Mouse (Mus musculus) midbrain, embryonic 11.5 days (tissue): ENCODE measurements around the gene Ffar1. TPM values are rescaled to one million over a fixed set of nuclear protein-coding genes. Genes with fewer than 3 reads are reported as not detected.
A peak's percentile ranks its signal among the peaks of the same experiment; 100 is the strongest.

Source experiments
- ATAC-seq: fragments of 200-750 bp; cut with Nextera tagmentation; 2 replicates; pipeline ENCODE4 v1.8.0; 2017; ENCODE audit warnings: moderate TSS enrichment, moderate library complexity; ENCODE audit not compliant: low FRiP score
- DNase-seq: peaks from one replicate; pipeline ENCODE4 v3.0.0; 2015; ENCODE audit warnings: low spot score; ENCODE audit errors: missing footprints
- H3K27ac ChIP-seq: fragments of 300-500 bp; sonication (generic); 2 replicates; pipeline ENCODE4 v1.5.1; 2014; ENCODE audit warnings: low read depth, low read length
- H3K27me3 ChIP-seq: fragments of 300-500 bp; sonication (generic); 2 replicates; pipeline ENCODE4 v1.6.1; 2014; ENCODE audit warnings: mild to moderate bottlenecking, low read length, moderate library complexity, mixed read lengths; ENCODE audit not compliant: control insufficient read depth, insufficient read depth
- H3K36me3 ChIP-seq: fragments of 300-500 bp; sonication (generic); 2 replicates; pipeline ENCODE4 v1.6.1; 2014; ENCODE audit warnings: mild to moderate bottlenecking, low read length, moderate library complexity, mixed read lengths; ENCODE audit not compliant: control insufficient read depth, insufficient read depth
- H3K4me1 ChIP-seq: fragments of 300-500 bp; sonication (generic); 2 replicates; pipeline ENCODE4 v1.6.1; 2014; ENCODE audit warnings: low read length; ENCODE audit not compliant: control insufficient read depth, insufficient read depth
- H3K4me2 ChIP-seq: fragments of 300-500 bp; sonication (generic); 2 replicates; pipeline ENCODE4 v1.6.1; 2014; ENCODE audit warnings: mild to moderate bottlenecking, moderate library complexity
- H3K4me3 ChIP-seq: fragments of 300-500 bp; sonication (generic); 2 replicates; pipeline ENCODE4 v1.5.1; 2014; ENCODE audit warnings: low read depth, low read length
- H3K9ac ChIP-seq: fragments of 300-500 bp; sonication (generic); 2 replicates; pipeline ENCODE4 v1.6.1; 2014; ENCODE audit warnings: low read length
- H3K9me3 ChIP-seq: fragments of 300-500 bp; sonication (generic); 2 replicates; pipeline ENCODE4 v1.6.1; 2016; ENCODE audit warnings: low read length; ENCODE audit not compliant: control insufficient read depth
- WGBS: fragments of 180-500 bp; shearing (Covaris S2); extraction: QIAGEN DNeasy Blood & Tissue Kit; methylation state at CpG from one replicate; pipeline ENCODE4 v1.1.7; 2014; 5-methylcytosine and 5-hydroxymethylcytosine counted together
- polyA plus RNA-seq: library from polyadenylated mRNA; unstranded; fragments of >200 nt; fragmentation: Nextera tagmentation; extraction: Ambion mirVana; gene quantifications from 2 replicates; pipeline ENCODE4 v1.2.1, GENCODE M21; 2014

The Ffar1 gene
- polyA plus RNA-seq, 1 experiment from 2014 or later = not detected

DNA sequence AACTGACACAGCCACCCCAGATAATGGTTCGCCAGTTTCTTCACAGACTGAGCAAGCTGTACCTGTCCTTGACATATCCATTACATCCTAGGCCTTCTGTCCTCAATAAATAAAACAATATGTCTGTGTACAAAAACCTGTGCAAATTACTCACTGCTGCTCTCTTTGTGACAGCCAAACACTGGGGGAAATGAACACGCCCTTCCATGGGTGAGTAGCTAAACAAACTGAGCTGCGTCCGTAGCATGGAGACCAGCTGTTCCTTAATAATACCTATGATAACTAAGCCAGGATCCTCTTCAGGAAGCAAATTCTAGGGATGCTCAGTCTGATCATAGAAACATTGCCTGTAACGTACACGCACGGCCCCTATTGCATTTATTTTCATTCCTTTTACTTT, 27.4 kb upstream of the Ffar1 start:
- H3K4me3 ChIP-seq = no peak overlapping the region
- H3K9me3 ChIP-seq = no peaks in the 10 kb centered on the region
- H3K9ac ChIP-seq = no peak overlapping the region
- H3K4me1 ChIP-seq = no peaks in the 10 kb centered on the region
- H3K4me2 ChIP-seq = no peak overlapping the region
- DNase-seq (no peak), ATAC-seq (no peak)
- H3K36me3 ChIP-seq = no peaks in the 10 kb centered on the region
- H3K27me3 ChIP-seq = no peaks in the 10 kb centered on the region
- 83% methylated on average over 7 of the region's 7 CpGs for WGBS
- no peak overlapping the region for H3K27ac ChIP-seq

DNA sequence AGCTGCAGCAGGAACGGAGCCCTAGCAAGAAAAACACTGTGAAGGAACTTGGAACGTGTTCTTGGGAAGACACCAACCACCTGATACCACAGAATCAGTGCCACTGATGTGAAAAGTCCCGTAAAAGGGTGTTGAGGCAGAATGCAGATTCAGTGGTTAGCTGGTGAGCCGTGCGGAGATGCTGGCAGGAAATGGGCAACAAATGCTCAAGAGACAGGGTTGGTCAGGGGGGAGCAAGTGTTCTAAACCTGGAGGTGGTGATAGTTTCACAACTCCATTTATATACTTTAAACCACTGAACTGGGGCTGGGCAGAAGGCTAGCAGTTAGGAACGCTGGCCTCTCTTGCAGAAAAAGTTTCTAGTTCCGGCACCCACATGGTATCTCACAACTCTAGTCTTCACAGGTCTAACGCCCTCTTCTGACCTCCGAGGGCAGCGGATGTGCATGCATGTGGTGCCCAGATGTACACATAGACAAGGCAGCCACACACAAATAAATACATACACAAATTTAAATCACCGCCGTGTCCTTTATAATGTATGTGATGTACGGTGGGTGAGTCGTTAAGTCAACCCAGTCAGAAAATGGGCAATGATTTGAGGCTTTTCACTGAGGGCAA, 26.3 kb upstream of the Ffar1 start:
- no peak overlapping the region for H3K4me3 ChIP-seq
- no peaks in the 10 kb centered on the region for H3K36me3 ChIP-seq
- H3K9me3 ChIP-seq = no peaks in the 10 kb centered on the region
- no peaks in the 10 kb centered on the region for H3K4me1 ChIP-seq
- ATAC-seq = no peak
- no peaks in the 10 kb centered on the region for H3K27me3 ChIP-seq
- no peak overlapping the region for H3K27ac ChIP-seq
- H3K9ac ChIP-seq = no peak overlapping the region
- H3K4me2 ChIP-seq = no peak overlapping the region
- DNase-seq = no peak
- 87% methylated on average over 14 of the region's 14 CpGs for WGBS

DNA sequence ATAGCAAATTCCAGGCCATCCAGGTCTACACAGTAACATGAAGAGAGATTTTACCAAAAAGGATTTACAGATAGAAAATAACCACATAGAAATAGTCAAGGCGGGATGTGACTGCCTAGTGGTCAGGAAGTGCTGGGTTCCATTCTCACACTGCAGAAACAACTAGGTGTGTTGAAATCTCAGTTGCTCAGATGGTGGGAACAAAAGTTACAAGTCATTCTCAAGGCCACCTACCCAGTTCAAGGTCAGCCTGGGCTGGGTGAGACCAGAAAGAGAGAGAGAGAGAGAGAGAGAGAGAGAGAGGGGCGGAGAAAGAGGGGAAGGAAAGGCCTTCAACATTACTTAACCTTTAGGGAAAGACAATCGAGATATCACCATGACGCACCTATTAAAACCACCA, 25.5 kb upstream of the Ffar1 start:
- WGBS = 89% methylated on average over 4 of the region's 4 CpGs
- no peak for ATAC-seq
- no peak overlapping the region for H3K4me3 ChIP-seq

DNA sequence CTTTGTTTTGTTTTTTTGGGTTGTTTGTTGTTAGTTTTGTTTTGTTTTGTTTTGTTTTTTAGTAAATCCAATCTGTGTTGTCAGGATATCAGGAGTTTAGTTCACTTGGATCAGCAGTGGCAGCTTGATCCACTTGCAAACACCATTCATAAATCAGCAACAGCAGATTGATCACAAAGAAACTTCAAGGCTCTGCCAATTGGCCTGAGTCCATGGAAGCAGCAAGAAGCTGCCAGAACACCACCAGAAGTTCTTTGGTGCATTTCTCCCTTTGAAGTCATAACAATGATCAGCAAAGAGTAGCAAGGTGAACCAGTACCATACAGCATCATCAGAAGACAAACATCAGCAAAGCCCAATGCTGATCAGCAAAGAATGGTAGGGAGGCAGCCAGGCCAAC, 22.7 kb upstream of the Ffar1 start:
- no peak for ATAC-seq
- Histone ChIP-seq H3K27ac (no peak overlapping the region), H3K4me2 (no peak overlapping the region), H3K36me3 (no peaks in the 10 kb centered on the region), H3K4me1 (no peaks in the 10 kb centered on the region), H3K4me3 (no peak overlapping the region), H3K9ac (no peak overlapping the region), H3K27me3 (no peaks in the 10 kb centered on the region), H3K9me3 (no peaks in the 10 kb centered on the region)
- DNase-seq = no peak

More for the DNA sequence above, 25.5 kb upstream of the Ffar1 start:
- Histone ChIP-seq H3K4me1 (no peaks in the 10 kb centered on the region), H3K36me3 (no peaks in the 10 kb centered on the region), H3K27ac (no peak overlapping the region), H3K4me2 (no peak overlapping the region), H3K9me3 (no peaks in the 10 kb centered on the region), H3K9ac (no peak overlapping the region), H3K27me3 (no peaks in the 10 kb centered on the region)
- no peak for DNase-seq

DNA sequence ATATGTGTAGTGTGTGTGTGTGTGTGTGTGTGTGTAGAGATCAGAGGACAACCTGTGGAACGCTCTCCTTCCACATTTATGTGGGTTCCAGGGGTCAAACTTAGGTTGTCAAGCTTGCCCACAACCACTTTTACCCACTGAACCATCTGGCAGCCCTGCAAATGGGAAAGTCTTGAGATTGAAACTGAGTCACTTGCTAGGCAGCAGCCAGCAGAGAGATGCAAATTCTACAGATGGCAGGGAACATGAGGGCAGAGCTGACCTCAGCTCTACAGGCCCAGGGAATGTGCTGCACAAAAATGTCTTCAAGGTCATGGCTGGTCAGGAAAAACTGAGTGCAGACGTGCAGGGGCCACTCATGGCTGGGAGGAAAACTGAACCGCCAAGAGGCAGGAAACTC, 20.0 kb upstream of the Ffar1 start:
- DNase-seq (no peak), ATAC-seq (no peak)
- Histone ChIP-seq H3K36me3 (no peaks in the 10 kb centered on the region), H3K27ac (no peak overlapping the region), H3K27me3 (no peaks in the 10 kb centered on the region), H3K4me3 (no peak overlapping the region), H3K9ac (no peak overlapping the region), H3K4me2 (no peak overlapping the region), H3K4me1 (no peaks in the 10 kb centered on the region), H3K9me3 (no peaks in the 10 kb centered on the region)
- WGBS = 89% methylated on average over 3 of the region's 3 CpGs

DNA sequence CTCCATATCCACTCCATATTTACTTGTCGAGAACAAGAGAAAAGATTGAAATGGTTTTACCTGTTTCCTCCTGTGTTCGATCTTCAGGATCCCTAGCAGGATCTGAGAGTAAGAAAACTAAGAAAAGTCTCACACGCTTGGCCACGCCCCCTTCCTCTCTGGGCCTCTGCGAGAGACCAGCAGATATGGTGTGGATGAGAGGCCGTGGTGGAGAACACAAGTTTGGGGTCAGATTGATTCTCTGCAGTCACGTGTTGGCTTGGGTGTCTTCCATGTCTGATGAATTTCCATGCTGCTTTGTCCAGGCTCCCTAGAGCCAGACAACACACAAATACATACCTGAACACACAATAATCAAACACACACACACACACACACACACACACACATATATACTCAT, 18.8 kb upstream of the Ffar1 start, which contains the start of gene Cd22:
Cd22 (minus strand) TSS at position 167 of the 400 bp plus-strand sequence.
- Histone ChIP-seq H3K4me2 (no peak within 1 kb of the TSS), H3K4me3 (no peak within 1 kb of the TSS), H3K9ac (no peak within 1 kb of the TSS), H3K27ac (no peak within 1 kb of the TSS), H3K4me1 (no peaks in the 10 kb centered on the region), H3K36me3 (no peaks in the 10 kb centered on the region), H3K27me3 (no peaks in the 10 kb centered on the region), H3K9me3 (no peaks in the 10 kb centered on the region)
- DNase-seq (no peak), ATAC-seq (no peak)
- WGBS = 70% methylated on average over 7 of the region's 7 CpGs

DNA sequence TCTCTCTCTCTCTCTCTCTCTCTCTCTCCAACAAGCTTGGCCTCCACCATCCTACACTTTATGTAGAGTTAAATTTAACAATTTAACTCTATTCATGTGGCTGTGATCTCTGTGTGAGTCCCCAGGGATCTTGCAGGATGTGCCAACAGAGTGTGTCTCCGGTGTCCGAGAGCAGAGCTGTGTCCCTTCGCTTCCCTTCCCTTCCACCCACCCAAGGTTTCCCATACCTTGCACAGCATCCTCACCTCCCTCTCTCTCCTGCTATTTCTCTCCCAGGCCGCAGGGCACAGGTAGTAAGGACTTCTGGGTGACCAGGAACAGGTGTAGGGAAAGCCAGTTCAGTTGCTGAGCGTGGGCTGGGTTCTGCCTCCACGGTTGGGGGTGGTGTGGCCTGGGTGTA, 17.6 kb upstream of the Ffar1 start:
- no peak overlapping the region for H3K27ac ChIP-seq
- no peaks in the 10 kb centered on the region for H3K27me3 ChIP-seq
- 85% methylated on average over 6 of the region's 6 CpGs for WGBS
- H3K9me3 ChIP-seq = no peaks in the 10 kb centered on the region
- no peak overlapping the region for H3K9ac ChIP-seq
- ATAC-seq = no peak
- no peak for DNase-seq
- no peak overlapping the region for H3K4me3 ChIP-seq
- H3K4me1 ChIP-seq = no peaks in the 10 kb centered on the region
- no peaks in the 10 kb centered on the region for H3K36me3 ChIP-seq
- no peak overlapping the region for H3K4me2 ChIP-seq

DNA sequence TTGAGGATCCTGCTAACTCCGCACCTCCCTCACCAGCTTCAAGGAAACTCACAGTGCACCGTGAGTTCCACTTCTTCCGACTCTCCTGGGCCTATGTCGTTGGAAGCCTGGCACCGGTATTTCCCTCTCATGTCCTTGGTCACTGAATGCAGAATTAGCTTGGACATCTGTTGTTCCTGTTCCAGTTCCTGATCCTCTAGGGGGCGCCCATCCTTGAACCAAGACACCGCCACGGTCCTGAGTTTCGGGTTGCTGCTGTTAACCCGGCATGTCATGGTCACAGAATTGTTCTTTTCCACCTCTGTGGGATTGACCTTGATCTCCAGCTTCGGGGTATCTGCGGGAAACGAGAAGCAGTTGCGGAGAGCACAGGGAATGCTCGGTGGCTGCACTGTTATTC, 11.7 kb upstream of the Ffar1 start:
- no peak overlapping the region for H3K4me3 ChIP-seq
- H3K9ac ChIP-seq = no peak overlapping the region
- H3K36me3 ChIP-seq = no peaks in the 10 kb centered on the region
- no peaks in the 10 kb centered on the region for H3K27me3 ChIP-seq
- WGBS = 32% methylated on average over 15 of the region's 15 CpGs
- no peaks in the 10 kb centered on the region for H3K4me1 ChIP-seq
- H3K9me3 ChIP-seq = no peaks in the 10 kb centered on the region
- peak; percentile 92 for DNase-seq
- ATAC-seq = no peak
- H3K4me2 ChIP-seq = no peak overlapping the region
- H3K27ac ChIP-seq = no peak overlapping the region

GRCm38 (mm10) chr7:30863386-30863785, 2.0 kb upstream of the Ffar1 start:
- H3K4me1 ChIP-seq = no peaks in the 10 kb centered on the region
- no peak overlapping the region for H3K4me3 ChIP-seq
- ATAC-seq (no peak), DNase-seq (no peak)
- H3K27me3 ChIP-seq = no peaks in the 10 kb centered on the region
- no peak overlapping the region for H3K27ac ChIP-seq
- no peaks in the 10 kb centered on the region for H3K36me3 ChIP-seq
- whole genome bisulfite sequencing = 65% methylated on average over 8 of the region's 8 CpGs
- H3K9me3 ChIP-seq = no peaks in the 10 kb centered on the region
- H3K9ac ChIP-seq = no peak overlapping the region
- H3K4me2 ChIP-seq = no peak overlapping the region
